Mouse (Mus musculus) ES-Bruce4 (cell line): ENCODE data around the gene Bcl11a. TPM values are rescaled to one million over a fixed set of nuclear protein-coding genes. Genes with fewer than 3 reads are reported as not detected.

ENCODE experiments used
- H3K27ac ChIP-seq: 2 replicates; pipeline ENCODE4 v1.5.1; 2012; ENCODE audit warnings: low read length, inconsistent platforms; ENCODE audit not compliant: insufficient read depth
- H3K27me3 ChIP-seq: 2 replicates; pipeline ENCODE4 v1.6.1; 2012; ENCODE audit warnings: mild to moderate bottlenecking, low read length, inconsistent platforms; ENCODE audit not compliant: control insufficient read depth, poor library complexity, insufficient read depth, severe bottlenecking
- H3K36me3 ChIP-seq: 2 replicates; pipeline ENCODE4 v1.6.1; 2012; ENCODE audit warnings: inconsistent platforms, mild to moderate bottlenecking, low read length, moderate library complexity; ENCODE audit not compliant: control insufficient read depth, poor library complexity, insufficient read depth, severe bottlenecking
- H3K4me1 ChIP-seq: one replicate; pipeline ENCODE4 v1.8.1; 2011; ENCODE audit warnings: low read length; ENCODE audit not compliant: control insufficient read depth, insufficient read depth
- H3K4me3 ChIP-seq: 2 replicates; pipeline ENCODE4 v1.5.1; 2011; ENCODE audit warnings: low read depth, mild to moderate bottlenecking, low read length
- H3K9ac ChIP-seq: 2 replicates; pipeline ENCODE4 v1.6.1; 2012; ENCODE audit warnings: low read depth, mild to moderate bottlenecking, inconsistent platforms; ENCODE audit not compliant: poor library complexity, severe bottlenecking
- H3K9me3 ChIP-seq: replicated peaks from 2 replicates; pipeline ENCODE4 v1.6.1; 2012; ENCODE audit warnings: mild to moderate bottlenecking, low read length, inconsistent platforms; ENCODE audit not compliant: control insufficient read depth, poor library complexity, insufficient read depth, severe bottlenecking
- CTCF ChIP-seq: IDR thresholded peaks from one replicate; pipeline ENCODE4 v1.8.1; 2011; ENCODE audit warnings: low read depth, low read length
- EP300 ChIP-seq: IDR thresholded peaks from 2 replicates; pipeline ENCODE4 v1.6.1; 2011; ENCODE audit warnings: low read depth, low read length; ENCODE audit not compliant: insufficient read depth
- POLR2A ChIP-seq: IDR thresholded peaks from one replicate; pipeline ENCODE4 v1.8.1; 2011; ENCODE audit warnings: low read length; ENCODE audit not compliant: insufficient read depth
- polyA plus RNA-seq: library from polyadenylated mRNA; stranded (reverse); fragments of >200 nt; gene quantifications from 2 replicates; pipeline ENCODE4 v1.2.4, GENCODE M21; 2011; ENCODE audit warnings: low read depth; ENCODE audit not compliant: missing spikeins, insufficient read depth, insufficient read length

Gene Bcl11a
- polyA plus RNA-seq, 1 experiment, result 0.36 TPM

- Histone ChIP-seq H3K4me1 (no peaks in the 10 kb centered on the region), H3K27me3 (no peaks in the 10 kb centered on the region), H3K27ac (no peak overlapping the region), H3K36me3 (no peaks in the 10 kb centered on the region), H3K4me3 (no peak overlapping the region), H3K9me3 (peaks cover 3% of the 10 kb centered on the region; the same call in 1 of the 2 replicates), H3K9ac (no peak overlapping the region)
- no peak for TF ChIP-seq EP300
- TF ChIP-seq POLR2A, result no peak
- no peak for TF ChIP-seq CTCF
Measured at GRCm38 (mm10) chr11:24139952-24140351, 62.1 kb downstream of the Bcl11a start.

- Histone ChIP-seq H3K27ac (no peak overlapping the region), H3K9me3 (peaks cover 3% of the 10 kb centered on the region; the same call in 1 of the 2 replicates), H3K4me1 (no peaks in the 10 kb centered on the region), H3K27me3 (no peaks in the 10 kb centered on the region), H3K9ac (no peak overlapping the region), H3K4me3 (no peak overlapping the region), H3K36me3 (no peaks in the 10 kb centered on the region)
- no peak for TF ChIP-seq CTCF
- TF ChIP-seq EP300, result no peak
- no peak for TF ChIP-seq POLR2A
Measured at GRCm38 (mm10) chr11:24140948-24141347, 63.1 kb downstream of the Bcl11a start.

- Histone ChIP-seq H3K9ac (no peak overlapping the region), H3K4me1 (no peaks in the 10 kb centered on the region), H3K4me3 (no peak overlapping the region), H3K36me3 (no peaks in the 10 kb centered on the region), H3K9me3 (peaks cover 3% of the 10 kb centered on the region; the same call in 1 of the 2 replicates), H3K27me3 (no peaks in the 10 kb centered on the region), H3K27ac (no peak overlapping the region)
- no peak for TF ChIP-seq EP300
- TF ChIP-seq CTCF, result no peak
- no peak for TF ChIP-seq POLR2A
Measured at GRCm38 (mm10) chr11:24141479-24142251, 63.8 kb downstream of the Bcl11a start.

GRCm38 (mm10) chr11:24142316-24142715 lies 64.5 kb downstream of the Bcl11a start:
- Histone ChIP-seq H3K9ac (no peak overlapping the region), H3K4me3 (no peak overlapping the region), H3K4me1 (no peaks in the 10 kb centered on the region), H3K36me3 (no peaks in the 10 kb centered on the region), H3K27me3 (no peaks in the 10 kb centered on the region), H3K27ac (no peak overlapping the region), H3K9me3 (peaks cover 3% of the 10 kb centered on the region; the same call in 1 of the 2 replicates)
- TF ChIP-seq CTCF, result no peak
- no peak for TF ChIP-seq POLR2A
- no peak for TF ChIP-seq EP300

GRCm38 (mm10) chr11:24144159-24144946 lies 66.5 kb downstream of the Bcl11a start:
- H3K27me3 ChIP-seq, result no peaks in the 10 kb centered on the region
- peaks cover 3% of the 10 kb centered on the region; the same call in 1 of the 2 replicates for H3K9me3 ChIP-seq
- TF ChIP-seq POLR2A, result no peak
- TF ChIP-seq CTCF, result peak; percentile 2
- H3K36me3 ChIP-seq, result no peaks in the 10 kb centered on the region
- H3K27ac ChIP-seq, result no peak overlapping the region
- peak overlapping the region; percentile 35 for H3K4me3 ChIP-seq
- no peak overlapping the region for H3K9ac ChIP-seq
- no peaks in the 10 kb centered on the region for H3K4me1 ChIP-seq

- Histone ChIP-seq H3K9ac (no peak overlapping the region), H3K36me3 (no peaks in the 10 kb centered on the region), H3K27ac (no peak overlapping the region), H3K9me3 (no peaks in the 10 kb centered on the region), H3K4me1 (no peaks in the 10 kb centered on the region), H3K27me3 (no peaks in the 10 kb centered on the region), H3K4me3 (no peak overlapping the region)
- TF ChIP-seq CTCF, result no peak
- no peak for TF ChIP-seq POLR2A
- TF ChIP-seq EP300, result no peak
Measured at GRCm38 (mm10) chr11:24146034-24146433, 68.2 kb downstream of the Bcl11a start.
